Mouse (Mus musculus) hindlimb bud, embryonic 11.5 days (tissue): Measurements from ENCODE around the gene Hoxb5.

Source experiments
- DNase-seq: peaks from one replicate; pipeline ENCODE4 v3.0.0-alpha.2; 2012; ENCODE audit warnings: low read depth, low spot score; ENCODE audit errors: extremely low spot score

The Hoxb5 gene

GRCm38 (mm10) chr11:96316696-96317607, 13.8 kb downstream of the Hoxb5 start:
- no peak for DNase-seq

- DNase-seq = no peak
These were observed 14.7 kb downstream of the Hoxb5 start, which contains the start of gene Hoxb4 for GRCm38 (mm10) chr11:96317608-96318367. TSS of gene Hoxb4 (plus strand) at chr11:96318267.

DNA sequence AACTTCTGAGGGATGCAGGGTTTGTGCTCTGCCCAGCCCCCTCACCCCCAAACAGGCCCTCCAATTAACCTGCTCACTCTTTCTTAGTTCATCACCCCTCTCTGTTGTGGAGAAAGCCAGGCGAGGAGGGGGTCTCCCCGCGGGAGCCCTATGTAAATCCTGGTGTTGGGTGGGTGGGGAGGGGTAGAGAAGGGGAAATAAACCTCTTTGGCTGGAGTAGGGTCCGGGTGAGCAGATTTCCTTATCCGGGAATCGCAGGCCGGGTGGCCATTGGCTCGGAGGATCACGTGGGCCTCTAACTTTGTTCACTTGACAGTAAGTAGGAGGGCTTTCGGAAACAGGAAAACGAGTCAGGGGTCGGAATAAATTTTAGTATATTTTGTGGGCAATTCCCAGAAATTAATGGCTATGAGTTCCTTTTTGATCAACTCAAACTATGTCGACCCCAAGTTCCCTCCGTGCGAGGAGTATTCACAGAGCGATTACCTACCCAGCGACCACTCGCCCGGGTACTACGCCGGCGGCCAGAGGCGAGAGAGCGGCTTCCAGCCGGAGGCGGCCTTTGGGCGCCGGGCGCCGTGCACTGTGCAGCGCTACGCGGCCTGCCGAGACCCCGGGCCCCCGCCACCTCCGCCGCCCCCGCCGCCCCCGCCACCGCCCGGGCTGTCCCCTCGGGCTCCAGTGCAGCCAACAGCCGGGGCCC, 15.4 kb downstream of the Hoxb5 start:
- DNase-seq = no peak

- no peak for DNase-seq
These were observed 16.2 kb downstream of the Hoxb5 start for GRCm38 (mm10) chr11:96319071-96319902.

GRCm38 (mm10) chr11:96319910-96320309, 16.8 kb downstream of the Hoxb5 start:
- DNase-seq = no peak

GRCm38 (mm10) chr11:96320688-96321087, 17.6 kb downstream of the Hoxb5 start:
- no peak for DNase-seq

GRCm38 (mm10) chr11:96321846-96322245, 18.7 kb downstream of the Hoxb5 start:
- no peak for DNase-seq

DNA sequence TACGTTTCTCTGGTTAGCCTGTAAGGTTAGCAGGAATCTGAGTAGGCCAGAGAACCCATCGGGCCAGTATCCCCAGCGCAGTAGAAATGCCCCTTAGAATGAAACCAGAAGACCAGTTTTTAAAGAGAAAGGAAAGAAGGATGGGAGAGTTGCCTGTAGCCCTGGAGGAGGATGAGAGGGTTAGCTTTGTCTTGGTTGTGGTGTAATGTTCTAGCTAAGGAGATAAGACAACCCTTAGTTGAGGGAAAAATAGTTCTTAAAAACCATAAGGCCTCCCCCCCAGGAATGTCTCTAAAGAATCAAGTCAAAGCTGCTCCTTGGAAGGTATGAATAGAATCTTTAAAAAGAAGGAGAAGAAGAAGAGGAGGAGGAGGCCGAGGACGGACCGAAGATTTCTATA, 19.6 kb downstream of the Hoxb5 start:
- DNase-seq = no peak

- no peak for DNase-seq
These were observed 20.0 kb downstream of the Hoxb5 start, which contains the start of gene Hoxb3 for GRCm38 (mm10) chr11:96323154-96323553. TSS of gene Hoxb3 (plus strand) at chr11:96323326.

DNA sequence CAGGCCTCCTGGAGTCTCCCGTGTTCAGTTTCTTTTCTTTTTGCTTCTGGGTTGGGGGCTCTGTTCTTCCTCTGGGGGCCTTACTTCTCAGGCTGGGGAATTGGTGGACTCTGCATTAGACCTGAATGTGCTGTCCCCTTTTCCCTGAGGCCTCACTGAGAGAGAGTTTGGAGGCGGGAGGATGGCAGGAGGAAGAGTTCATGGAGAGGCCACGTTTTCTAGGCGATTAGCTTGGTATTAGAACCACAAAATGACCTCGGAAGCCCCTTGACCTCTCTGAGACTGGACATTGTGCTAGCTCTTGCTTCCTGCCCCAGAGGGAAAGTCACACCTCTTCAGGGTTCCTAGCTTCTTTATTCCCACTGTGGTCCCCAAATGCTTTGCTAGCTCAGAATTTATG, 21.0 kb downstream of the Hoxb5 start:
- DNase-seq = no peak

GRCm38 (mm10) chr11:96324965-96325364, 21.8 kb downstream of the Hoxb5 start:
- DNase-seq = no peak

DNA sequence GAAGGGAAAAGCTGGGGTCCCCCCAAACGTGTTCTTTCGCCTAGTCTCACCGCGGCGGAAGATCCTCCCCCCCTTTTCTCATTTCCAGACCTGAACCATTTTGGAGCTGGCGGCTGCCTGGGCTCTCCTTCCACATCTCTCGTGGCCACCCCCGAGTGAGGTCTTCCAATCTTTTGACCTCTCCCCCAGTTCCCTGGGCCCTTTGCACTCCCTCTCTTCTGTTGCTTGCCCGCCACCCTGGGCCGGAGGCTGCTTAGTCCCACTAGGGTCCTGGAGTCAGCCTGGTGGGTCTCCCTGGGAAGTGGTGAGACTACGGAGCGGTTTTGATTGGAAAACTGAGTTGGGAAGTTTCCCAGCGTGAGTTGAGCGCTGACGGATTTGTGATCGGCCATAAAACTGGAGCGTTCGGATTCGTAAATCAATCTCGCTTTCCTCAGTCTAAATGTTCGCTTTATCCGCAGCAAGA, 22.6 kb downstream of the Hoxb5 start:
- DNase-seq = no peak

DNA sequence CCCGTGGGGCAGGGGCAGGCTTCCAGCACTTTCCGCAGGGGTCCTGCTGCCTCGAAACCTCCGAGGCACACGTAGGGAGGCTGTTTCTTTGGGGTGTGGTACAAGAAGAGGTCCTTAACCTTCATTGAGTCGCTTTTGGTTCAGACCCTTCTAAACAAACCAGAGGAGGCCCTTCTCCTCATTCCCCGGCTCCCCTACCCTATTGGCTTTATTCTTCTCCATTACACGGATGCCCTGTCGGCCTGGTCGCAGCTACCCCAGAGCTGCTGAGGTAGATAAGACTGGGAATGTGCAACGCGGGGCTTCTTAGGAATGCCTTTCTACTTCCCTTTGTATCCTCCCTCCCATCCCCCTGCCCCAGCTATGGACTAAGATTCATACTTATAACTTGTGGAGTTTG, 23.6 kb downstream of the Hoxb5 start:
- DNase-seq = no peak

DNA sequence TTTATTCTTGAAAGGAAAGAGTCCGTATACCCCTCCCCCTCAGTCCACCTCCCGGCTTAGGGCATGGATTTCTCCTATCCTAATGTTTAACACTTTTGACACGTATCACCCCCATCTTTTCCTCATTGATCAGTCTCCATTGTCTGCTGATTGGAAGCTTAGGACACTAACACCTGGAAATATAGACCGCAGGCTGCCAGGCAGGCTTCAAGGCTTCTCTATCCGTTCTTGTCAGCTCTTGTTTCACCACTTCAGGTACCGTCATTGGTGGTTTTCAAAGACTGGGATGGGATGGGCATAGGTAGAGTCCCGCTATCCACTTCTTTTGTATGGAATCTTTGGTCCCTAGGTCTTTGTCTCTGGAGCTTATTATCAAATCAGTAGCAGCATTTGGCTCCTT, 24.0 kb downstream of the Hoxb5 start:
- no peak for DNase-seq

DNA sequence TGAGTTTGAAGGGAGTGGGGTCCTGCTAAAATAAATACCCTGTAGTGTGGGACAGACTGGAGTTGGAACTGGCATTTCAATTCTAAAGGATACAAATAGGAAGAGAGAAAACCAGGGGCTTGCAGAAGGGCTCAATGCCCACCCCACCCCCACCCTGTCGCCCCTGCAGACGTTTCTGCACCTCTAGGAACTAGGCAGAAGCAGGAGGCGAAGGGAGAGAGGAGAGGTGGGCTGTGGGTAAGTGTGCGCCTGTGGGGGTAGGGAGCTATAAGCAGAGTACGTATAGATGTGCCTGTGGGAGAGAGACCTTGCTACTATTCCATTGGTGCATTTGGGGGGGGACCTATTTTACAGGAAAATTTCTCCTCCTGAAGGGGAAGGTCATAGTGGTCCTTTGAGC, 24.6 kb downstream of the Hoxb5 start:
- no peak for DNase-seq

DNA sequence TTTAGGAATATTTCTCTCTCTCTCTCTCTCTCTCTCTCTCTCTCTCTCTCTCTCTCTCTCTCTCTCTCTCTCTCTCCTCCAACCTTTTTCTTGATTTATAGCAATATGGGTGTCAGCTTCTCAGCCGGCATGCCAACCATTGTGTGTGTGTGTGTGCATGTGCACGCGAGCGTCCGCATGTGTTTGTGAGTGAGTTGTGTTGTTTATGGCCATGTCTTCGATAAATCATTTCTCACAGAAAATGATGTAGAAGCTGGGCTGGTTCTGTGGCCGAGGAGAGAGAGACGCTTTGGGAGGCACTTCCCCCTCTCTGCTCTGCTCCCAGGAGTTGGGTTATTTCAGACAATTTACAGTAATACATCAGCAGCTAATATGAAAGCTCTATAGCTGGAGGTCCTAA, 25.5 kb downstream of the Hoxb5 start:
- DNase-seq = no peak

- no peak for DNase-seq
These were observed 29.0 kb downstream of the Hoxb5 start for GRCm38 (mm10) chr11:96332105-96332504.

DNA sequence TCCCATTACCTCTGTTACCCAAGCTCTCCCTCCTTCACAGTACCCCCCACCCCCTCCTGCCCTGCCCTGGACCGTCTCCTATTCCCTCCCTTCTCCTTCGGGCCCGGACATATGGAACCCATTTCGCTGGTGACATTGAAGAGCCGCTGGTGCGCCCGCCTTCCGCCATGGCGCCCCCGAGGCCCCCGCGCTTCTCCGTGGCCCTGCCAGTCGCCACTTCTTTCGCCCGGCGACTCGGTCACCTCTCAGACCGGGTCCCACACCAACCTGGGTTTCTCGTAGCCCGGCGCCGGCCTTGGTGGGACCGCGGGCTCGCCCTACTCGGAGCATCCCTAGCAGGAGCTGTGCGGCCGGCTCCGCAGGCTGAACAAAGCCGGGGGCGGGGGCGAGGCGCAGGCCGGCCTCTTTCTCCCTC, 29.5 kb downstream of the Hoxb5 start:
- no peak for DNase-seq

GRCm38 (mm10) chr11:96333241-96334001, 30.3 kb downstream of the Hoxb5 start:
- no peak for DNase-seq

- DNase-seq = no peak
These were observed 30.8 kb downstream of the Hoxb5 start for GRCm38 (mm10) chr11:96334002-96334364.
